Mouse (Mus musculus): ENCODE measurements around the gene Mdga1.

DNA sequence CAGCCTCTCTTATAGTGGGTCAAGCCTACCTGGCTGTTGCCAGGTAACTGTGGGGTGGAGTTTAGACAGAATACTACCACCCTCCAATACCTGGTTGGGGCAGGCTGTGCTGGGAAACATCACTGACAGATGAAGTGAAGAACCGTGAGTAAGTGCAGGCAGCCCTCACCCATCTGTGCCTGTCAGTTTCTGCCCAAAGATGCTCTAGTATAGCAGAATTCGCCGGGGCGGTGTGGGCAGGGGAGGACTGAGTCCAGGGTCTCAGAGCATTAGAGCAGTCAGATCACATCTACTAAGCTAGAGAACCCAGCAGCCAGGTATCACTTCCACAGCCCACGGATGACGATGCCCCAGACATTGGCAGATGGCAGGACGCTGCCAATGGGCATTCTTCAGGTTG is 15.0 kb upstream of the Mdga1 start:
- no peak for TF ChIP-seq CTCF (IDR thresholded peaks at IDR 0.05; ENCODE audit: low read depth)
- no peak for TF ChIP-seq EP300 (IDR thresholded peaks at IDR 0.05; ENCODE audit: low read depth)
